Mouse (Mus musculus) olfactory bulb, adult 2 months (tissue): ENCODE results near the gene Exd2.

Source experiments
- CTCF ChIP-seq: fragments of 200-500 bp; IDR thresholded peaks from 2 replicates; pipeline ENCODE4 v1.5.1; 2012; ENCODE audit warnings: low read depth, mild to moderate bottlenecking, low read length, moderate library complexity; ENCODE audit not compliant: insufficient read depth
- POLR2A ChIP-seq: fragments of 200-500 bp; IDR thresholded peaks from 2 replicates; pipeline ENCODE4 v1.6.1; 2012; ENCODE audit warnings: mild to moderate bottlenecking, low read depth, low read length, moderate library complexity; ENCODE audit not compliant: insufficient read depth

DNA sequence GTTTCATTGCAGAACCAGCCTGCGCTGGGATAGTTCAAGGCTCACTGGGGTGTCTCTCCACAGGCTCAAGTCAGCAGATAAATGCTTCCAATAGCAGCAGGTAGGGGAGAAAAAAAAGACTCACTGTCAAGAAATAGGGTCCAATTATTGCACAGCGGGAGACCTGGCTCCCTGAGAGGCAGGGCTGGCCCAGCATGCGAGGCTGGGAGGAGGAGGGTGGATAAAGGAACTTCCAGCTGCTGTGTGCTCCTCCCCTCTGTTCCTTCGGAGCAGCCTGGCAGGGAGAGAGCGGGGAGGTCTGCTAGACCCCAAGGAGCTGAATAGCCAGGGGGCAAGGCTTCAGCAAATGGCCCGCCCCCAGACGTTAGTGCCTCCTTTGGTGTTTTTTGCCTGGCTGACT lies 62.6 kb downstream of the Exd2 start:
- TF ChIP-seq CTCF (no peak), POLR2A (no peak)
